Mouse (Mus musculus): ENCODE measurements around the gene Bcl3. TPM values are rescaled to one million over a fixed set of nuclear protein-coding genes. Genes with fewer than 3 reads are reported as not detected.

Bcl3 gene
- polyA plus RNA-seq, 1 experiment from 2014 or later, result 0.71 TPM

DNA sequence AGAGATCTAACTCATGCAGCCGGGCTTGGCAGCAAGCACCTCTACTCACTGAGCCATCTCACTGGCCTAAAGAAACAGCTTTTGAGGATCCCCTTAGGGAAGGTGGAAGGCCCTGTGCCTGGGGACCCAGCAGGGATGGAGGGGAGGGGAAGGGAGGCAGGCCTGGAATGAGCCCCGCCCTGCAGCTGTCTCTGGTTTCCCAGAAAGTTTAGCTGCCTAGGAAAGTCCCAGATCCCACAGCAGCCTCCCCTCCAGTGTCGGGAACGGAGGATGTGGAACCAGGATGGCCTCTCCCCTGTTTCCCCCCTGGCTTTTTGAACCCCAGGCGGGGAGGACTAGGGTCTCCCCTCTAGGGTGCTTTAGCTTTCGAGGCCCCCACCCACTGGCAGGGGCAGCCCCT is 4.2 kb upstream of the Bcl3 start:
- DNase-seq (ENCODE audit: low spot score) (no peak), ATAC-seq (ENCODE audit: insufficient number of reproducible peaks, low FRiP score, low TSS enrichment, low read depth) (no peak)
- Histone ChIP-seq H3K36me3 (ENCODE audit: control insufficient read depth, insufficient read depth, low read length) (no peaks in the 10 kb centered on the region), H3K9ac (ENCODE audit: low read length) (no peak overlapping the region), H3K27ac (replicated peaks; ENCODE audit: low read depth, low read length) (no peak overlapping the region), H3K4me1 (ENCODE audit: control insufficient read depth, insufficient read depth, low read length) (peaks cover 13% of the 10 kb centered on the region; the same call in 1 of the 2 replicates), H3K9me3 (ENCODE audit: control insufficient read depth, low read length) (no peaks in the 10 kb centered on the region; the same call in 1 of the 2 replicates), H3K27me3 (ENCODE audit: control insufficient read depth, insufficient read depth, low read length) (peaks cover 15% of the 10 kb centered on the region), H3K4me2 (ENCODE audit: low read depth, severe bottlenecking) (no peak overlapping the region), H3K4me3 (ENCODE audit: low read depth, low read length) (no peak overlapping the region)
- WGBS, result 41% methylated on average over 6 of the region's 6 CpGs

DNA sequence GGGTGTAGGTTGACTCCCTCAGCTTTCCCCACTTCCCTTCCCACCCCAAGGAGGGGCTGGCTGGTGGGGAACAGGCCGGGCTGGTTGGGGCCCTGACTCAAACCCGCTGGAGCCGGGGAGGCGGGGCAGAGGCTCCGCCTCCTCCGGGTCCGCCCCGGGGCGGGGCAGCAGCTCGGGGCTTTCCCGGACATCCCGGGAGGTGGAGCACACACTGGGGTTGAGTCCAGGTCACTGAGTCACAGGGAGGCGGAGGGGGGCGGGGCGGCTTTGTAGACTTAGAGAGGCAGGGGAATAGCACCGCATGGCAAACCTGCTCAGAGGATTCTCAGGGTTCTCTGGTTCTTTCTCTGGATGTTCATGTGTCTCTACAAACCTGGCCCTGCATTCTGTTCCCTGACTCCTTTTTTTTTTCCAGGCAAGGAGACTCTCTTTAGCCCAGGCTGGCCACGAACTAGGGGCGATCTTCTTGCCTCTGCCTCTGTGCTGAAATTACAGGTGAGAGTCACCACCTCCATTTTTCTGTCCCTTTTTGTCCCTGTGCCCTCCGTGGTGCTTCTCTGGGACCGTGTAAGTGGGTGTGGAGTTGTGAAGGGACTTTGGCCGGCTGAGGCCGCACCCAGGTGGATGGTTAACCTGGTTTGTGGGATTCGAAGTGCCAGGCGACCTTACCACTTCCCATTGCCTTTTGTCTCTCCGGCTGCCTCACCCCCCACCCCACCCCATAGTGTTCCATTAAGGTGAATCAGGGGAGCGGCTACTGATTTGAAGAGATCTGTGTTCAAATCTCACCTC is 1.8 kb upstream of the Bcl3 start:
- Histone ChIP-seq H3K9me3 (ENCODE audit: control insufficient read depth, low read length) (no peaks in the 10 kb centered on the region; the same call in 1 of the 2 replicates), H3K4me3 (ENCODE audit: low read depth, low read length) (no peak overlapping the region), H3K4me1 (ENCODE audit: control insufficient read depth, insufficient read depth, low read length) (peaks cover 13% of the 10 kb centered on the region; the same call in 1 of the 2 replicates), H3K27me3 (ENCODE audit: control insufficient read depth, insufficient read depth, low read length) (peaks cover 25% of the 10 kb centered on the region), H3K36me3 (ENCODE audit: control insufficient read depth, insufficient read depth, low read length) (no peaks in the 10 kb centered on the region), H3K4me2 (ENCODE audit: low read depth, severe bottlenecking) (peak overlapping the region; percentile 20; the same call in 1 of the 2 replicates), H3K9ac (ENCODE audit: low read length) (peak overlapping the region; percentile 5; the same call in 1 of the 2 replicates), H3K27ac (replicated peaks; ENCODE audit: low read depth, low read length) (no peak overlapping the region)
- WGBS, result 22% methylated on average over 26 of the region's 26 CpGs
- ATAC-seq (ENCODE audit: insufficient number of reproducible peaks, low FRiP score, low TSS enrichment, low read depth) (peak; percentile 84; the same call in 1 of the 2 replicates), DNase-seq (ENCODE audit: low spot score) (peak; percentile 77)

DNA sequence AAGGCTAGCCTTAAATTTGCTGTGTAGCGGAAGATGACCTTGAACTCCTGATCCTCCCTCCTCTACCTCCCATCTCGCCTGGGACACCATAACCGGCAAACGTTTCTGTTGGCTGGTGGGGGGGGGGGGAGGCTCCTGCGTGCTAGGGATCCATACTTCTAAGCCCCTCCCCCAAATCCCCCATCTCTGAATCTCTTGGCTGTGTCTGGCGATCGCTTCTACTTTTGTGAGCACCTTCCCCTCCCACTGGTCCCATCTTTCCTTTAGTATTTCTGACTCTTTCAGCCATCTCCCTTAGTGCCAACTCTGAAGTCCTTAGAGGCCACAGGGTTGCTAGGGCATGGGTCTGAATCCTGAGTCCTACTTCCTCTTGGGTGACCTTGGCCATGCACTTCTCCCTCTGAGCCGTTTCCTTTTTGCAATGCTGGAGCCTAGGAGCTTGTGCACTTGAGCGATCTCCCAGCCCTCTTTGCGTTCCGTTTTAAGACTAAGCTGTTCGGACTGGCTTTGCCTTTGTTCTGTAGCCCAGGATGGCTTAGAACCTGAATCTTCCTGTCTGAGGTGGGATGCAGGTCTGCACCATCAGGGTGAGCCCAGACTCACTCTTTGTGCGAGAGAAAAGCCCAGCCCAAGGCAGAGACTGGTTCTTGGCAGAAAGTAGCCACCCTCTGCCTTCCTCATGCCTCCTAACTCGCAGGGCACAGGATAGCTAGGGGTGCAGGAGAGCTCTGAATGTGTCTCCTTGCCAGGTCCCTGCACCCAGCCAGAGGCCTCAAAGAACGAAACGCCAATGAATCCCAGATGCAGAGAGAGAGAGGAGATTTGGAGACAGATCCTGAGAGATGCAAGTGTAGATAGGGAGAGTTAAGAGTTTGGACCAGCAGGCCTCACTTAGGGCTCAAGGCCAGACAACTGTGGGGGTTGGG is 949 bp upstream of the Bcl3 start:
- DNase-seq (ENCODE audit: low spot score), result peak; percentile 41
- H3K27me3 ChIP-seq (ENCODE audit: control insufficient read depth, insufficient read depth, low read length), result peaks cover 25% of the 10 kb centered on the region

DNA sequence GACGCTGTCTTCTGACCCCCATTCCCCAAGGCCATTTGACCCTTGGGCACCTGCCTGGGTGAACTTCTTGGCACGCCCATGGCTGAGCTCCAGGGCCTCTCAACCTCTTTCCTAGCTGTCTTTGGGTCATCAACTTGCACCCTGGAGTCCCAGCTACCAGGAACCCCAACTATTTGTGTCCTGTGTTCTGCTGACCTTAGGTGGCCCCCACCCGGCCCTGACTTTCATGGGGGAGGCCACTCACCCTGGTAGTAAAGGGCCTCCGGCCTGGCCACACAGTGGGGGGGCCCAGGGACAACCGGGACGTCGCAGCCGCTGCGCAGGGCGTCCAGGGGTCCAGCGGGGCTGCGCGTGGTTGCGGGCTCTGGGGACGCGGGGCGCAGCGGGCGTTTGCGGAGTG is 377 bp downstream of the Bcl3 start:
- no peak for ATAC-seq (ENCODE audit: insufficient number of reproducible peaks, low FRiP score, low TSS enrichment, low read depth)
- WGBS, result 6% methylated on average over 20 of the region's 20 CpGs

More for the DNA sequence above, 949 bp upstream of the Bcl3 start:
- Histone ChIP-seq H3K27ac (replicated peaks; ENCODE audit: low read depth, low read length) (0 out of 2 replicates have a peak overlapping the region, but pooled peaks have one; percentile 5), H3K4me1 (ENCODE audit: control insufficient read depth, insufficient read depth, low read length) (peaks cover 13% of the 10 kb centered on the region; the same call in 1 of the 2 replicates), H3K9ac (ENCODE audit: low read length) (peak overlapping the region; percentile 5; the same call in 1 of the 2 replicates), H3K9me3 (ENCODE audit: control insufficient read depth, low read length) (no peaks in the 10 kb centered on the region; the same call in 1 of the 2 replicates), H3K36me3 (ENCODE audit: control insufficient read depth, insufficient read depth, low read length) (no peaks in the 10 kb centered on the region), H3K4me2 (ENCODE audit: low read depth, severe bottlenecking) (peak overlapping the region; percentile 20; the same call in 1 of the 2 replicates), H3K4me3 (ENCODE audit: low read depth, low read length) (no peak overlapping the region)
- WGBS, result 22% methylated on average over 16 of the region's 16 CpGs
- ATAC-seq (ENCODE audit: insufficient number of reproducible peaks, low FRiP score, low TSS enrichment, low read depth), result no peak

DNA sequence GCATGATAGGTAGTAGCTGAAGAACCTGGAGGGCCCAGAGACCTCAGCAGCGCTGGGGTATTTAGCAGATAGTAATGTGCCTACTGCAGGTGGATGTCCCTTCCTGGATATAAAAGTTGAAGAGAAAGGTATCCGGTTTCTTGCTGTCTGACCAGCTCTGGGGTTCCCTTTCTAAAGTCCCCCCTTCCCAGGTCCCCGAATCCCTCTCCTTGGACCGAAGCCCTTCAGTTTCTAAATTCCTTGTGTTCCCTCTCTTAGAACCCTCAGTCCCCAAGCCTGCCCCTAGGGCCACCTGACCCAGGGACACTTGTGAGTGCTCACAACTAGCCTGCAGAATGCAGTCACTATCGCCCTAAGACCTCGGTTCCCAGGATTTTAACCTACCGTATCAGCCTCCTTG is 937 bp downstream of the Bcl3 start:
- H3K4me3 ChIP-seq (ENCODE audit: low read depth, low read length), result no peak overlapping the region
- H3K27ac ChIP-seq (replicated peaks; ENCODE audit: low read depth, low read length), result no peak overlapping the region
- peaks cover 25% of the 10 kb centered on the region for H3K27me3 ChIP-seq (ENCODE audit: control insufficient read depth, insufficient read depth, low read length)
- H3K9ac ChIP-seq (ENCODE audit: low read length), result no peak overlapping the region
- H3K4me1 ChIP-seq (ENCODE audit: control insufficient read depth, insufficient read depth, low read length), result peaks cover 23% of the 10 kb centered on the region
- no peak for ATAC-seq (ENCODE audit: insufficient number of reproducible peaks, low FRiP score, low TSS enrichment, low read depth)
- no peaks in the 10 kb centered on the region; the same call in 1 of the 2 replicates for H3K9me3 ChIP-seq (ENCODE audit: control insufficient read depth, low read length)
- no peaks in the 10 kb centered on the region for H3K36me3 ChIP-seq (ENCODE audit: control insufficient read depth, insufficient read depth, low read length)
- no peak for DNase-seq (ENCODE audit: low spot score)
- 54% methylated on average over 7 of the region's 7 CpGs for WGBS
- 0 out of 2 replicates have a peak overlapping the region, but pooled peaks have one; percentile 53 for H3K4me2 ChIP-seq (ENCODE audit: low read depth, severe bottlenecking)

More for the DNA sequence above, 377 bp downstream of the Bcl3 start:
- Histone ChIP-seq H3K27me3 (ENCODE audit: control insufficient read depth, insufficient read depth, low read length) (peaks cover 25% of the 10 kb centered on the region), H3K4me1 (ENCODE audit: control insufficient read depth, insufficient read depth, low read length) (peaks cover 18% of the 10 kb centered on the region), H3K4me3 (ENCODE audit: low read depth, low read length) (peak overlapping the region; percentile 26), H3K27ac (replicated peaks; ENCODE audit: low read depth, low read length) (no peak overlapping the region), H3K4me2 (ENCODE audit: low read depth, severe bottlenecking) (peak overlapping the region; percentile 53), H3K9ac (ENCODE audit: low read length) (peak overlapping the region; percentile 48), H3K9me3 (ENCODE audit: control insufficient read depth, low read length) (no peaks in the 10 kb centered on the region; the same call in 1 of the 2 replicates), H3K36me3 (ENCODE audit: control insufficient read depth, insufficient read depth, low read length) (no peaks in the 10 kb centered on the region)
- no peak for DNase-seq (ENCODE audit: low spot score)

DNA sequence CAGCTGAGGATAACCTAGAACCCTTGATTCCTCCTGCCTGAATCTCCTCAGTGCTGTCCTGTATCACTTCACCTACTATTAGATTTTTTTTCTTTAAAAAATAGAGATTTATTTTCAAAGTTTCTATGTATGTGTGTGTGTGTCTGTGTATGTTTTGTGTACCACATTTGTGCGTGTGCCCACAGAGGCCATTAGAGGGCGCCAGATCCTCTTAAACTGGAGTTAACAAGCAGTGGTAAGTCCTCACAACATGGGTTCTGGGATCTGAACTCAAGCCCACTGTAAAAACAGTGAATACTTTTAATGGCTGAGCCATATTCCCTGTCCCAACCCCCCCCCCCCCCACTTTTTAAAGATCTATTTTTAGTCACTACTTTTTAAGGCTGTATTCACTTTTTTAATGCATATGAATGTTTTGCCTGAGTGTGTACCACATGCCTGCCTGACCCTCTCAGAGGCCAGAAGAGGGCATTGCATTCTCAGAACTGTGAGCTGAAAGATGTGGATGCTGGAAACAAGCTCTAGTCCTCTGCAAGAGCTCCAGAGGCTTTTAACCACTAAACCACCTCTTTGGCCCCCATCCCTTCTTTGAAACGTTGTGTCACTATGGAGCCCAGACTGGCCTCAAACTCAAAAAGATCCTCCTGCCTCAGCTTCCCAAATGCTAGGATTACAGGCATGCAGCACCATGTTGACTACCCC is 2.1 kb downstream of the Bcl3 start:
- Histone ChIP-seq H3K4me2 (ENCODE audit: low read depth, severe bottlenecking) (no peak overlapping the region), H3K9ac (ENCODE audit: low read length) (no peak overlapping the region), H3K27me3 (ENCODE audit: control insufficient read depth, insufficient read depth, low read length) (peaks cover 25% of the 10 kb centered on the region), H3K36me3 (ENCODE audit: control insufficient read depth, insufficient read depth, low read length) (no peaks in the 10 kb centered on the region), H3K27ac (replicated peaks; ENCODE audit: low read depth, low read length) (no peak overlapping the region), H3K9me3 (ENCODE audit: control insufficient read depth, low read length) (no peaks in the 10 kb centered on the region; the same call in 1 of the 2 replicates), H3K4me1 (ENCODE audit: control insufficient read depth, insufficient read depth, low read length) (peaks cover 27% of the 10 kb centered on the region), H3K4me3 (ENCODE audit: low read depth, low read length) (no peak overlapping the region)
- WGBS, result 67% methylated on average over 3 of the region's 3 CpGs
- DNase-seq (ENCODE audit: low spot score), result no peak
- no peak for ATAC-seq (ENCODE audit: insufficient number of reproducible peaks, low FRiP score, low TSS enrichment, low read depth)

DNA sequence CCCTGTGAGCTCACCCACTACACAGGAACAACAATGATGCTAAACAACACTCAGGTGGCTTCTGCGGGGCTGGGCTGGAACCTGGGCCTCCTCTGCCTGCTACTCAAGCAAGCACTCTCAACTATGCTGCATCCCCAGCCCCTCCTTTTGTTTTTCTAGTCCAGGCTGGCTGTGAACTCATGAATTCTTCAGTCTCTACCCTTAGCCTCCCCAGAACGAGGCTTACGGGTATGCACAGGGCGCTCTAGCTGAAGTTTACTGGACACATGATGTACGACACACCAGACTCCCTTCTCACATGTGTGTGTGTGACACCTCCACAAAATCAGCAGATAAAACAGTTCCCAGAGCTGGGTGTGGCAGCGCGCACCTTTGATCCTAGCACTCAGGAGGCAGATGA is 3.7 kb downstream of the Bcl3 start:
- ATAC-seq (ENCODE audit: insufficient number of reproducible peaks, low FRiP score, low TSS enrichment, low read depth) (no peak), DNase-seq (ENCODE audit: low spot score) (no peak)
- H3K4me3 ChIP-seq (ENCODE audit: low read depth, low read length), result no peak overlapping the region
- no peak overlapping the region for H3K4me2 ChIP-seq (ENCODE audit: low read depth, severe bottlenecking)
- H3K36me3 ChIP-seq (ENCODE audit: control insufficient read depth, insufficient read depth, low read length), result no peaks in the 10 kb centered on the region
- H3K9ac ChIP-seq (ENCODE audit: low read length), result no peak overlapping the region
- peaks cover 25% of the 10 kb centered on the region for H3K27me3 ChIP-seq (ENCODE audit: control insufficient read depth, insufficient read depth, low read length)
- H3K9me3 ChIP-seq (ENCODE audit: control insufficient read depth, low read length), result no peaks in the 10 kb centered on the region; the same call in 1 of the 2 replicates
- H3K27ac ChIP-seq (replicated peaks; ENCODE audit: low read depth, low read length), result no peak overlapping the region
- WGBS, result 87% methylated on average over 7 of the region's 7 CpGs
- peaks cover 23% of the 10 kb centered on the region for H3K4me1 ChIP-seq (ENCODE audit: control insufficient read depth, insufficient read depth, low read length)

Data from limb, embryonic 11.5 days (tissue).